Mouse (Mus musculus) layer of hippocampus, adult 18-20 months (tissue): ENCODE measurements around the gene Olfr986. TPM values are rescaled to one million over a fixed set of nuclear protein-coding genes. Genes with fewer than 3 reads are reported as not detected.
A peak's percentile ranks its signal among the peaks of the same experiment; 100 is the strongest.
"Not testable (repeated sequence)": the region's sequence is repeated elsewhere in the genome, so short reads cannot be mapped to it uniquely, and the experiment has no call there.

ENCODE experiments used
- DNase-seq, 2 experiments: peaks; one replicate each; pipeline ENCODE4 v3.0.0; 2022; ENCODE audit warnings: low spot score in 2 of 2
- long read RNA-seq: library from polyadenylated mRNA; stranded (forward); transcript quantifications from one replicate; pipeline ENCODE4 v2.0.0, GENCODE M21; 2021
- total RNA-seq, 2 experiments: library from RNA; stranded (reverse); gene quantifications; 2 replicates each; pipeline ENCODE4 v1.2.3; 2021

The Olfr986 gene
- under 1 TPM in 1 of 2 experiments, not detected in 1; 0.10 TPM for total RNA-seq
- long read RNA-seq = 0 reads

GRCm38 (mm10) chr9:40180620-40181019, at the start of gene Olfr986:
Gene Olfr986, plus strand, starts transcription at chr9:40180920.
- no peak for DNase-seq

GRCm38 (mm10) chr9:40136987-40137688, 43.6 kb upstream of the Olfr986 start:
- DNase-seq = no peak

GRCm38 (mm10) chr9:40139484-40139883, 41.2 kb upstream of the Olfr986 start:
- DNase-seq = no peak

GRCm38 (mm10) chr9:40141544-40141943, 39.2 kb upstream of the Olfr986 start:
- no peak for DNase-seq

- DNase-seq = no peak
These were observed 25.5 kb upstream of the Olfr986 start for GRCm38 (mm10) chr9:40155118-40155644.

- DNase-seq = no peak
These were observed 14.3 kb upstream of the Olfr986 start for GRCm38 (mm10) chr9:40166446-40166845.

GRCm38 (mm10) chr9:40177017-40177416, 3.7 kb upstream of the Olfr986 start:
- no peak for DNase-seq

- DNase-seq = not testable (repeated sequence)
These were observed 4.4 kb downstream of the Olfr986 start for GRCm38 (mm10) chr9:40185166-40185565.

- DNase-seq = no peak
These were observed 10.6 kb downstream of the Olfr986 start for GRCm38 (mm10) chr9:40191086-40191876.

GRCm38 (mm10) chr9:40192098-40193038, 11.6 kb downstream of the Olfr986 start, which contains the start of gene Zfp202:
Gene Zfp202, plus strand, starts transcription at chr9:40192316.
- DNase-seq = peak; percentile 77 to 85

- DNase-seq = no peak
These were observed 15.3 kb downstream of the Olfr986 start for GRCm38 (mm10) chr9:40195981-40196380.

GRCm38 (mm10) chr9:40206546-40206950, 25.8 kb downstream of the Olfr986 start:
- DNase-seq = no peak

- no peak for DNase-seq
These were observed 30.0 kb downstream of the Olfr986 start for GRCm38 (mm10) chr9:40210744-40211143.

- DNase-seq = no peak
These were observed 33.3 kb downstream of the Olfr986 start for GRCm38 (mm10) chr9:40214058-40214457.

- DNase-seq = no peak
These were observed 35.9 kb downstream of the Olfr986 start for GRCm38 (mm10) chr9:40216651-40217050.

- no peak for DNase-seq
These were observed 43.6 kb downstream of the Olfr986 start for GRCm38 (mm10) chr9:40224289-40224688.

- DNase-seq = peak in 1 of 2 experiments; percentile 67
These were observed 47.4 kb downstream of the Olfr986 start for GRCm38 (mm10) chr9:40227874-40228789.

GRCm38 (mm10) chr9:40228804-40229331, 48.1 kb downstream of the Olfr986 start:
- DNase-seq = no peak

- no peak for DNase-seq
These were observed 48.8 kb downstream of the Olfr986 start for GRCm38 (mm10) chr9:40229479-40229878.

GRCm38 (mm10) chr9:40231019-40231418, 50.3 kb downstream of the Olfr986 start:
- no peak for DNase-seq
